Mouse (Mus musculus) adrenal gland, adult (tissue): ENCODE measurements around the gene Gm5938.

Experiments used
- DNase-seq, 2 experiments: peaks; one replicate each; pipeline ENCODE4 v3.0.0; 2022 to 2023; ENCODE audit warnings: low spot score in 1 of 2; ENCODE audit not compliant: inconsistent age in 2 of 2

Gm5938 gene

DNA sequence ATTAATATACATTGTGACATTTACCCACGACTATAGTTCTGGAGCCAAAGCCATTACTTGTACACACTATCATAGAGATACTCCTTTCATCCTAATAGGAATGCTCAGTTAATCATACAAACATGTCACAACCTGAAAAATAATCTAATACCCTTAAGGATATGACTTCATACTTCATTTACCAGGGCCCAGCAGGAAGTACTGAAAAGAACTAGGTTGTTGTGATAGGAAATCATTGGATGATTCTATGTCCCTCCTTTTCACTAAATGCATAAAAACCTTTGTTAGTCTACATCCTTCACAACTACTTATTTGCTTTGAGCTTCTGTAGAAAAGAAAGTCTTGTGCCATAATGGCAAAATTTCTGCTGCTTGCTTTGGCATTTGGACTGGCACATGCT lies at the start of gene Gm5938:
Gm5938 (plus strand) TSS at position 301 of the 400 bp plus-strand sequence.
- DNase-seq = no peak

DNA sequence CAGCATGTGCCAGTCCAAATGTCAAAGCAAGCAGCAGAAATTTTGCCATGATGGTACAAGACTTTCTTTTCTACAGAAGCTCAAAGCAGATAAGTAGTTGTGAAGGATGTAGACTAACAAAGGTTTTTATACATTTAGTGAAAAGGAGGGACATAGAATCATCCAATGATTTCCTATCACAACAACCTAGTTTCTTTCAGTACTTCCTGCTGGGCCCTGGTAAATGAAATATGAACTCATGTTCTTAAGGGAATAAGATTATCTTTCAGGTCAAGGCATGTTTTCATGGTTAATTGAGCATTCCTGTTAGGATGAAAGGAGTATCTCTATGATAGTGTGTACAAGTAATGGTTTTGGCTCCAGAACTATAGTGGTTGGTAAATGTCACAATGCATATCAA lies 34.0 kb upstream of the Gm5938 start, which contains the start of gene Obp1a:
Obp1a (minus strand) TSS at position 101 of the 400 bp plus-strand sequence.
- no peak for DNase-seq
